In genomic region chr17:32919123-32919522, GRCm38 (mm10) we compare ENCODE assay signal across 31 mouse cellular contexts. TPM values are rescaled to one million over a fixed set of nuclear protein-coding genes. Genes with fewer than 3 reads are reported as not detected.
"Had no signal": no experiment of that assay in that cellular context is flagged by ENCODE, and none has a peak within 500 bp of the region (broad histone marks: within the 10 kb centered on the region; RNA-seq: fewer than 3 reads in every experiment).

No protein-coding gene starts in this region.

- ATAC-seq: forebrain, postnatal 0 days; hindbrain, embryonic 16.5 days; inflammation-experienced regulatory T-cells, adult 6 months had no signal

- H3K9me3 ChIP-seq: kidney, embryonic 15.5 days; limb, embryonic 15.5 days had no signal

- H3K4me1 ChIP-seq: heart, embryonic 10.5 days; heart, embryonic 12.5 days; hindbrain, embryonic 12.5 days; kidney, embryonic 15.5 days; limb, embryonic 13.5 days; limb, embryonic 15.5 days had no signal

- H3K4me3 ChIP-seq: heart, adult 2 months; heart, embryonic 10.5 days; heart, embryonic 12.5 days; hindbrain, embryonic 10.5 days; hindbrain, embryonic 12.5 days; kidney, embryonic 15.5 days; limb, embryonic 13.5 days; limb, embryonic 15.5 days had no signal

- H3K4me2 ChIP-seq: heart, embryonic 12.5 days; hindbrain, embryonic 12.5 days; hindbrain, embryonic 14.5 days; kidney, embryonic 15.5 days; limb, embryonic 13.5 days; limb, embryonic 15.5 days; liver, embryonic 11.5 days had no signal

- H3K9ac ChIP-seq: forebrain, postnatal 0 days; heart, embryonic 12.5 days; hindbrain, embryonic 12.5 days; hindbrain, embryonic 14.5 days; kidney, embryonic 15.5 days; limb, embryonic 13.5 days; limb, embryonic 15.5 days; liver, embryonic 14.5 days had no signal

- H3K36me3 ChIP-seq: heart, embryonic 10.5 days; heart, embryonic 12.5 days; hindbrain, embryonic 10.5 days; hindbrain, embryonic 12.5 days; kidney, embryonic 15.5 days; limb, embryonic 13.5 days; limb, embryonic 15.5 days had no signal

- DNase-seq: forebrain, postnatal 0 days; gastrocnemius, postnatal 14 days; gastrocnemius, postnatal 36 days; heart, adult 11 months; heart, adult 2 months; heart, postnatal 10 days; heart, postnatal 4 days; kidney, adult 11 months; kidney, adult 2 months; kidney, adult 9 months; kidney, postnatal 10 days; kidney, postnatal 25 days; kidney, postnatal 4 days; layer of hippocampus, adult 9-11 months; layer of hippocampus, postnatal 36 days; left cerebral cortex, postnatal 4 days had no signal

- H3K27ac ChIP-seq: heart, adult 2 months; heart, embryonic 10.5 days; hindbrain, embryonic 10.5 days; hindbrain, embryonic 12.5 days; hindbrain, embryonic 14.5 days; kidney, embryonic 15.5 days; limb, embryonic 13.5 days; limb, embryonic 15.5 days; liver, embryonic 14.5 days had no signal

- H3K27me3 ChIP-seq: limb, embryonic 15.5 days had no signal

RNA-seq across cellular contexts. Expression of gene Cyp4f14, which starts 2.0 kb away (rescaled TPM):
- total RNA-seq: heart, postnatal 10 days; heart, postnatal 25 days; heart, postnatal 4 days had no signal
- polyA plus RNA-seq: heart, embryonic 10.5 days; heart, embryonic 12.5 days; heart, embryonic 14.5 days; hindbrain, embryonic 10.5 days; hindbrain, embryonic 12.5 days; hindbrain, embryonic 14.5 days; hindbrain, embryonic 16.5 days; inflammation-experienced regulatory T-cells, adult 6 months; kidney, embryonic 15.5 days; limb, embryonic 11.5 days; limb, embryonic 13.5 days; limb, embryonic 15.5 days; liver, embryonic 11.5 days; liver, embryonic 14.5 days had no signal
